Mouse (Mus musculus) right cerebral cortex, adult 2 months (tissue): ENCODE data around the gene Rcsd1.
"Not testable (repeated sequence)": the region's sequence is repeated elsewhere in the genome, so short reads cannot be mapped to it uniquely, and the experiment has no call there.

Experiments used
- DNase-seq, 2 experiments: peaks; one replicate each; pipeline ENCODE4 v3.0.0; 2021 to 2022; ENCODE audit warnings: low spot score in 2 of 2

The Rcsd1 gene

GRCm38 (mm10) chr1:165689845-165690244, 19.7 kb downstream of the Rcsd1 start:
- no peak for DNase-seq

GRCm38 (mm10) chr1:165687861-165688260, 21.7 kb downstream of the Rcsd1 start:
- DNase-seq = no peak

- DNase-seq = no peak
Measured at GRCm38 (mm10) chr1:165686963-165687362, 22.6 kb downstream of the Rcsd1 start.

- DNase-seq = no peak
Measured at GRCm38 (mm10) chr1:165686349-165686748, 23.2 kb downstream of the Rcsd1 start.

- DNase-seq = no peak
Measured at GRCm38 (mm10) chr1:165684261-165685203, 25.0 kb downstream of the Rcsd1 start.

GRCm38 (mm10) chr1:165682056-165682853, 27.3 kb downstream of the Rcsd1 start:
- DNase-seq = no peak

- no peak for DNase-seq
Measured at GRCm38 (mm10) chr1:165681045-165681794, 28.3 kb downstream of the Rcsd1 start.

- not testable (repeated sequence) for DNase-seq
Measured at GRCm38 (mm10) chr1:165680086-165680485, 29.5 kb downstream of the Rcsd1 start.

GRCm38 (mm10) chr1:165679618-165679997, 29.9 kb downstream of the Rcsd1 start:
- DNase-seq = no peak

- DNase-seq = no peak
Measured at GRCm38 (mm10) chr1:165678861-165679617, 30.5 kb downstream of the Rcsd1 start.

GRCm38 (mm10) chr1:165677558-165677957, 32.0 kb downstream of the Rcsd1 start:
- DNase-seq = no peak

GRCm38 (mm10) chr1:165676993-165677392, 32.6 kb downstream of the Rcsd1 start:
- DNase-seq = no peak

- no peak for DNase-seq
Measured at GRCm38 (mm10) chr1:165675167-165675566, 34.4 kb downstream of the Rcsd1 start.

- no peak for DNase-seq
Measured at GRCm38 (mm10) chr1:165672355-165672754, 37.2 kb downstream of the Rcsd1 start.

GRCm38 (mm10) chr1:165670056-165670455, 39.5 kb downstream of the Rcsd1 start:
- no peak for DNase-seq

- no peak for DNase-seq
Measured at GRCm38 (mm10) chr1:165668904-165669303, 40.7 kb downstream of the Rcsd1 start.

GRCm38 (mm10) chr1:165667380-165667779, 42.2 kb downstream of the Rcsd1 start:
- no peak for DNase-seq

GRCm38 (mm10) chr1:165666944-165667343, 42.6 kb downstream of the Rcsd1 start:
- no peak for DNase-seq

- DNase-seq = no peak
Measured at GRCm38 (mm10) chr1:165665758-165666157, 43.8 kb downstream of the Rcsd1 start.

- no peak for DNase-seq
Measured at GRCm38 (mm10) chr1:165663277-165663676, 46.3 kb downstream of the Rcsd1 start.
